Comparison of ENCODE assay signal across 8 mouse cellular contexts in the genomic region with DNA sequence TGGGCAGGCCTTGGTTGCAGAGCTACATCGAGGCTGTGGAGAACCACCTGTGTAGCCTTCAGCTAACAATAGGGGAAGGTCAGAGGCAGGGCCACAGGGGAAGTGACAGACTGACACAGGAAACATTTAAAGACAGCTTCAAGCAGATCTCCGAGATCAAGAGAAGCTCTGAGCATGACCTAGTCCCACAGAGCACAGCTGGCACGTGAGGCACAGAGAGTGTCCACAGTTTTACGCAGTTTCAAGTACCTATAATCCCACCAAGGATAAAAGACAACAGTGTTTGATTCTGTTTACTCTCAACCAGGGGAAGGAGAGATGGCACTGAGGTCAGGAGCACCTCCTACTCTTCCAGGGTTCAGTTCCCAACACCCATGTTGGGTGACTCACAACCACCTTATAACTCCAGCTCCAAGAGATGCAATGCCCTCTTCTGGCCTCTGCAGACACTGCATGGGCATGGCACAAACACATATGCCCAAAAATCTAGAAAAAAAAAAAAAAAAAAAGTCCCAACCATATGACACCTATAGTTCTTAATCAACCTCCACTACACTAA.
DNase-seq lines count a peak whose midpoint lies in the region; ATAC-seq and TF ChIP-seq lines count a peak whose summit lies in the region.

No protein-coding gene starts in this region.

- DNase-seq in hindbrain, postnatal 0 days (ENCODE audit: low spot score): no peak
- peak; percentile 40 to 65 for DNase-seq in CD8-positive naive resting alpha-beta T cell, adult 2 months (ENCODE audit: low read depth in 2 of 2, low spot score in 2 of 2)
- DNase-seq in naive thymus-derived CD4-positive, alpha-beta T cell, adult 2 months (ENCODE audit: low read depth): peak; percentile 81
- DNase-seq in layer of hippocampus, adult 8-10 months (ENCODE audit: low spot score in 2 of 2): no peak
- DNase-seq in cerebellum, postnatal 36 days: no peak
- DNase-seq in left cerebral cortex, postnatal 36 days (ENCODE audit: low spot score in 2 of 2): no peak

- TF ChIP-seq CTCF in hindbrain, postnatal 0 days (IDR thresholded peaks at IDR 0.05; ENCODE audit: low read depth): peak; percentile 37; the same call in 1 of the 2 replicates

- no peaks in the 10 kb centered on the region for H3K36me3 ChIP-seq in hindbrain, postnatal 0 days (ENCODE audit: insufficient read depth, low read length)
- peaks cover 3% of the 10 kb centered on the region; the same call in 1 of the 2 replicates for H3K36me3 ChIP-seq in hindbrain, embryonic 12.5 days
- H3K36me3 ChIP-seq in embryonic facial prominence, embryonic 13.5 days: peaks cover 28% of the 10 kb centered on the region

- H3K27ac ChIP-seq in hindbrain, postnatal 0 days: peak overlapping the region; percentile 45; the same call in 1 of the 2 replicates
- no peak overlapping the region for H3K27ac ChIP-seq in hindbrain, embryonic 12.5 days
- peak overlapping the region; percentile 39; the same call in 1 of the 2 replicates for H3K27ac ChIP-seq in embryonic facial prominence, embryonic 13.5 days

- no peaks in the 10 kb centered on the region for H3K27me3 ChIP-seq in hindbrain, postnatal 0 days (ENCODE audit: insufficient read depth, low read length)
- no peaks in the 10 kb centered on the region for H3K27me3 ChIP-seq in hindbrain, embryonic 12.5 days
- H3K27me3 ChIP-seq in embryonic facial prominence, embryonic 13.5 days: no peaks in the 10 kb centered on the region

- no peak overlapping the region for H3K4me3 ChIP-seq in hindbrain, postnatal 0 days (ENCODE audit: low read length)
- H3K4me3 ChIP-seq in hindbrain, embryonic 12.5 days: no peak overlapping the region
- H3K4me3 ChIP-seq in embryonic facial prominence, embryonic 13.5 days: no peak overlapping the region

- no peak overlapping the region for H3K4me2 ChIP-seq in hindbrain, postnatal 0 days (ENCODE audit: low read depth, low read length)
- H3K4me2 ChIP-seq in hindbrain, embryonic 12.5 days (replicated peaks): no peak overlapping the region
- no peak overlapping the region for H3K4me2 ChIP-seq in embryonic facial prominence, embryonic 13.5 days

- peaks cover 41% of the 10 kb centered on the region for H3K4me1 ChIP-seq in hindbrain, postnatal 0 days (ENCODE audit: insufficient read depth, low read length)
- H3K4me1 ChIP-seq in hindbrain, embryonic 12.5 days: peaks cover 58% of the 10 kb centered on the region
- peaks cover 71% of the 10 kb centered on the region for H3K4me1 ChIP-seq in embryonic facial prominence, embryonic 13.5 days

- ATAC-seq in hindbrain, postnatal 0 days: no peak
- no peak for ATAC-seq in hindbrain, embryonic 12.5 days (ENCODE audit: low FRiP score)
- ATAC-seq in embryonic facial prominence, embryonic 13.5 days (ENCODE audit: insufficient number of reproducible peaks, insufficient read depth, low FRiP score, low TSS enrichment, low read depth): no peak

- H3K9ac ChIP-seq in hindbrain, postnatal 0 days (replicated peaks; ENCODE audit: low read length): no peak overlapping the region
- no peak overlapping the region for H3K9ac ChIP-seq in hindbrain, embryonic 12.5 days
- no peak overlapping the region for H3K9ac ChIP-seq in embryonic facial prominence, embryonic 13.5 days

- intact Hi-C loops in left cerebral cortex, postnatal 36 days (cut with DNase I): no loop called here

- WGBS in hindbrain, postnatal 0 days: 70% methylated on average over 4 of the region's 4 CpGs
- WGBS in hindbrain, embryonic 12.5 days: 62% methylated on average over 4 of the region's 4 CpGs
- WGBS in embryonic facial prominence, embryonic 13.5 days: 53% methylated on average over 4 of the region's 4 CpGs

- H3K9me3 ChIP-seq in hindbrain, postnatal 0 days (ENCODE audit: low read length): no peaks in the 10 kb centered on the region
- H3K9me3 ChIP-seq in hindbrain, embryonic 12.5 days (replicated peaks): no peaks in the 10 kb centered on the region
- no peaks in the 10 kb centered on the region for H3K9me3 ChIP-seq in embryonic facial prominence, embryonic 13.5 days

Comparison
In these comparisons a context has a peak if more than half of its experiments do, and no peak if none do; other contexts are left out.
1. DNase-seq: peak in CD8-positive naive resting alpha-beta T cell, adult 2 months (2 of 2) and naive thymus-derived CD4-positive, alpha-beta T cell, adult 2 months (single experiment); none in hindbrain, postnatal 0 days (single experiment), layer of hippocampus, adult 8-10 months (0 of 2), cerebellum, postnatal 36 days (0 of 2) and left cerebral cortex, postnatal 36 days (0 of 2).